25 mouse cellular contexts compared by ENCODE assay signal in genomic region chr2:128975572-128975971, GRCm38 (mm10).
"Had no signal": no experiment of that assay in that cellular context is flagged by ENCODE, and none has a peak within 500 bp of the region (broad histone marks: within the 10 kb centered on the region; RNA-seq: fewer than 3 reads in every experiment).

No protein-coding gene starts in this region.

- H3K27ac ChIP-seq: heart, embryonic 10.5 days; hindbrain, embryonic 10.5 days; hindbrain, embryonic 12.5 days; hindbrain, embryonic 14.5 days; intestine, embryonic 15.5 days; layer of hippocampus, adult 2 months; left cerebral cortex, adult 2 months; limb, embryonic 10.5 days; limb, embryonic 12.5 days; liver, embryonic 13.5 days had no signal

- H3K9me3 ChIP-seq: heart, embryonic 10.5 days; heart, embryonic 12.5 days; hindbrain, embryonic 10.5 days; hindbrain, embryonic 12.5 days; intestine, embryonic 15.5 days; limb, embryonic 10.5 days; limb, embryonic 12.5 days; liver, embryonic 13.5 days had no signal

- H3K4me2 ChIP-seq: heart, embryonic 12.5 days; hindbrain, embryonic 12.5 days; hindbrain, embryonic 14.5 days; intestine, embryonic 15.5 days; limb, embryonic 12.5 days; liver, embryonic 11.5 days; liver, embryonic 13.5 days had no signal

- H3K4me3 ChIP-seq: heart, embryonic 10.5 days; heart, embryonic 12.5 days; hindbrain, embryonic 10.5 days; hindbrain, embryonic 12.5 days; intestine, embryonic 15.5 days; layer of hippocampus, adult 2 months; left cerebral cortex, adult 2 months; limb, embryonic 10.5 days; limb, embryonic 12.5 days; liver, embryonic 13.5 days had no signal

- ATAC-seq: hindbrain, embryonic 16.5 days; inflammation-experienced regulatory T-cells, adult 6 months; intestine, embryonic 15.5 days; intestine, postnatal 0 days had no signal

- H3K36me3 ChIP-seq: heart, embryonic 10.5 days; heart, embryonic 12.5 days; hindbrain, embryonic 10.5 days; hindbrain, embryonic 12.5 days; intestine, embryonic 15.5 days; limb, embryonic 10.5 days; limb, embryonic 12.5 days; liver, embryonic 13.5 days had no signal

- DNase-seq: gastrocnemius, postnatal 25 days; heart, adult 18-20 months; heart, postnatal 10 days; heart, postnatal 4 days; kidney, adult 18-20 months; kidney, adult 8-10 months; kidney, postnatal 10 days; kidney, postnatal 25 days; kidney, postnatal 4 days; liver; liver, embryonic 13.5 days had no signal

- H3K4me1 ChIP-seq: heart, embryonic 10.5 days; hindbrain, embryonic 10.5 days; hindbrain, embryonic 12.5 days; intestine, embryonic 15.5 days; limb, embryonic 10.5 days; limb, embryonic 12.5 days; liver, embryonic 13.5 days had no signal

- H3K27me3 ChIP-seq: heart, embryonic 12.5 days; hindbrain, embryonic 12.5 days; intestine, embryonic 15.5 days; limb, embryonic 12.5 days; liver, embryonic 13.5 days had no signal

- H3K9ac ChIP-seq: heart, embryonic 12.5 days; hindbrain, embryonic 12.5 days; hindbrain, embryonic 14.5 days; intestine, embryonic 15.5 days; limb, embryonic 12.5 days; liver, embryonic 13.5 days had no signal
